Mouse (Mus musculus) kidney, postnatal 0 days (tissue): ENCODE measurements around the gene Adamts13. TPM values are rescaled to one million over a fixed set of nuclear protein-coding genes. Genes with fewer than 3 reads are reported as not detected.

Experiments
- ATAC-seq: fragments of 200-750 bp; cut with Nextera tagmentation; replicated peaks from 2 replicates; pipeline ENCODE4 v1.8.0; 2017; ENCODE audit warnings: low read depth, moderate number of reproducible peaks, moderate TSS enrichment, moderate library complexity; ENCODE audit not compliant: low FRiP score
- DNase-seq: peaks from one replicate; pipeline ENCODE4 v3.0.0-alpha.2; 2016; ENCODE audit warnings: low spot score
- H3K27ac ChIP-seq: fragments of 300-500 bp; sonication (generic); 2 replicates; pipeline ENCODE4 v1.5.1; 2014; ENCODE audit warnings: mild to moderate bottlenecking
- H3K27me3 ChIP-seq: fragments of 300-500 bp; sonication (generic); 2 replicates; pipeline ENCODE4 v1.6.1; 2014; ENCODE audit warnings: low read length, mixed read lengths; ENCODE audit not compliant: insufficient read depth
- H3K36me3 ChIP-seq: fragments of 300-500 bp; sonication (generic); 2 replicates; pipeline ENCODE4 v1.6.1; 2014; ENCODE audit warnings: low read length, mixed read lengths; ENCODE audit not compliant: insufficient read depth
- H3K4me1 ChIP-seq: fragments of 300-500 bp; sonication (generic); replicated peaks from 2 replicates; pipeline ENCODE4 v1.6.1; 2014; ENCODE audit warnings: antibody characterized with exemption, low read length, mixed read lengths; ENCODE audit not compliant: insufficient read depth
- H3K4me2 ChIP-seq: fragments of 300-500 bp; sonication (generic); 2 replicates; pipeline ENCODE4 v1.6.1; 2014; ENCODE audit warnings: mild to moderate bottlenecking, low read length, moderate library complexity, mixed read lengths
- H3K4me3 ChIP-seq: fragments of 300-500 bp; sonication (generic); replicated peaks from 2 replicates; pipeline ENCODE4 v1.5.1; 2014; ENCODE audit warnings: low read depth, low read length
- H3K9ac ChIP-seq: fragments of 300-500 bp; sonication (generic); 2 replicates; pipeline ENCODE4 v1.6.1; 2014; ENCODE audit warnings: low read depth, low read length
- H3K9me3 ChIP-seq: fragments of 300-500 bp; sonication (generic); replicated peaks from 2 replicates; pipeline ENCODE4 v1.6.1; 2016; ENCODE audit warnings: low read length, inconsistent platforms, mixed read lengths
- CTCF ChIP-seq: IDR thresholded peaks from 2 replicates; pipeline ENCODE4 v1.5.1; 2016; ENCODE audit warnings: antibody characterized with exemption, low read depth, mild to moderate bottlenecking, moderate library complexity
- WGBS: fragments of 180-500 bp; shearing (Covaris S2); extraction: QIAGEN DNeasy Blood & Tissue Kit; methylation state at CpG from one replicate; pipeline ENCODE4 v1.1.7; 2014; 5-methylcytosine and 5-hydroxymethylcytosine counted together
- polyA plus RNA-seq: library from polyadenylated mRNA; unstranded; fragments of >200 nt; fragmentation: Nextera tagmentation; extraction: Ambion mirVana; gene quantifications from 2 replicates; pipeline ENCODE4 v1.2.1, GENCODE M21; 2015

Adamts13 gene
- polyA plus RNA-seq, 1 experiment from 2014 or later, result 0.13 TPM

GRCm38 (mm10) chr2:27021103-27021502 is 47.9 kb downstream of the Adamts13 start:
- no peak for DNase-seq
- H3K4me1 ChIP-seq, result no peaks in the 10 kb centered on the region
- no peak overlapping the region for H3K9ac ChIP-seq
- H3K36me3 ChIP-seq, result peaks cover 25% of the 10 kb centered on the region; the same call in 1 of the 2 replicates
- H3K27me3 ChIP-seq, result no peaks in the 10 kb centered on the region
- no peak overlapping the region for H3K27ac ChIP-seq
- H3K4me3 ChIP-seq, result no peak overlapping the region
- TF ChIP-seq CTCF, result no peak
- H3K9me3 ChIP-seq, result no peaks in the 10 kb centered on the region
- ATAC-seq, result no peak
- 77% methylated on average over 1 of the region's 1 CpGs for WGBS
- no peak overlapping the region for H3K4me2 ChIP-seq

GRCm38 (mm10) chr2:27022612-27023011 is 49.4 kb downstream of the Adamts13 start:
- Histone ChIP-seq H3K36me3 (peaks cover 11% of the 10 kb centered on the region; the same call in 1 of the 2 replicates), H3K4me3 (no peak overlapping the region), H3K4me2 (no peak overlapping the region), H3K27me3 (no peaks in the 10 kb centered on the region), H3K9ac (no peak overlapping the region), H3K9me3 (no peaks in the 10 kb centered on the region), H3K27ac (no peak overlapping the region), H3K4me1 (no peaks in the 10 kb centered on the region)
- ATAC-seq (no peak), DNase-seq (no peak)
- TF ChIP-seq CTCF, result no peak
- WGBS, result 62% methylated on average over 6 of the region's 6 CpGs

GRCm38 (mm10) chr2:27024136-27024535 is 50.9 kb downstream of the Adamts13 start:
- no peak overlapping the region for H3K27ac ChIP-seq
- H3K4me1 ChIP-seq, result no peaks in the 10 kb centered on the region
- no peak overlapping the region for H3K4me2 ChIP-seq
- no peaks in the 10 kb centered on the region for H3K9me3 ChIP-seq
- 77% methylated on average over 14 of the region's 14 CpGs for WGBS
- no peaks in the 10 kb centered on the region for H3K27me3 ChIP-seq
- no peak overlapping the region for H3K9ac ChIP-seq
- H3K4me3 ChIP-seq, result no peak overlapping the region
- ATAC-seq, result no peak
- TF ChIP-seq CTCF, result no peak
- no peak for DNase-seq
- H3K36me3 ChIP-seq, result 0 out of 2 replicates have a peak, but pooled peaks cover 4% of the 10 kb centered on the region

GRCm38 (mm10) chr2:27025545-27025944 is 52.3 kb downstream of the Adamts13 start:
- DNase-seq, result no peak
- Histone ChIP-seq H3K9me3 (no peaks in the 10 kb centered on the region), H3K27ac (no peak overlapping the region), H3K4me2 (no peak overlapping the region), H3K36me3 (no peaks in the 10 kb centered on the region), H3K27me3 (no peaks in the 10 kb centered on the region), H3K9ac (no peak overlapping the region), H3K4me1 (no peaks in the 10 kb centered on the region), H3K4me3 (no peak overlapping the region)
- WGBS, result 80% methylated on average over 3 of the region's 3 CpGs
- no peak for ATAC-seq
- no peak for TF ChIP-seq CTCF

GRCm38 (mm10) chr2:27026332-27026731 is 53.1 kb downstream of the Adamts13 start:
- Histone ChIP-seq H3K9me3 (no peaks in the 10 kb centered on the region), H3K9ac (no peak overlapping the region), H3K4me3 (no peak overlapping the region), H3K4me2 (no peak overlapping the region), H3K27ac (no peak overlapping the region), H3K36me3 (no peaks in the 10 kb centered on the region), H3K27me3 (no peaks in the 10 kb centered on the region), H3K4me1 (no peaks in the 10 kb centered on the region)
- DNase-seq (no peak), ATAC-seq (no peak)
- TF ChIP-seq CTCF, result no peak
- 88% methylated on average over 3 of the region's 3 CpGs for WGBS

- Histone ChIP-seq H3K9ac (no peak overlapping the region), H3K4me2 (no peak overlapping the region), H3K4me1 (no peaks in the 10 kb centered on the region), H3K9me3 (no peaks in the 10 kb centered on the region), H3K36me3 (no peaks in the 10 kb centered on the region), H3K27me3 (no peaks in the 10 kb centered on the region), H3K4me3 (no peak overlapping the region), H3K27ac (no peak overlapping the region)
- WGBS, result 72% methylated on average over 10 of the region's 10 CpGs
- TF ChIP-seq CTCF, result no peak
- DNase-seq (no peak), ATAC-seq (no peak; the same call in 1 of the 2 replicates)
Observed at GRCm38 (mm10) chr2:27026857-27027617, 53.8 kb downstream of the Adamts13 start.
